Mouse (Mus musculus) v-Abl transformed pro-B cells (cell line): ENCODE results near the gene Tnni3k.

Source experiments
- in situ Hi-C, 2 experiments: fragments of 400-800 bp; cut with MboI; formaldehyde crosslinking; loops; one replicate each; pipeline ENCODE4 v1.15.1; 2025; ENCODE audit not compliant: unreplicated experiment in 2 of 2

Tnni3k gene

DNA sequence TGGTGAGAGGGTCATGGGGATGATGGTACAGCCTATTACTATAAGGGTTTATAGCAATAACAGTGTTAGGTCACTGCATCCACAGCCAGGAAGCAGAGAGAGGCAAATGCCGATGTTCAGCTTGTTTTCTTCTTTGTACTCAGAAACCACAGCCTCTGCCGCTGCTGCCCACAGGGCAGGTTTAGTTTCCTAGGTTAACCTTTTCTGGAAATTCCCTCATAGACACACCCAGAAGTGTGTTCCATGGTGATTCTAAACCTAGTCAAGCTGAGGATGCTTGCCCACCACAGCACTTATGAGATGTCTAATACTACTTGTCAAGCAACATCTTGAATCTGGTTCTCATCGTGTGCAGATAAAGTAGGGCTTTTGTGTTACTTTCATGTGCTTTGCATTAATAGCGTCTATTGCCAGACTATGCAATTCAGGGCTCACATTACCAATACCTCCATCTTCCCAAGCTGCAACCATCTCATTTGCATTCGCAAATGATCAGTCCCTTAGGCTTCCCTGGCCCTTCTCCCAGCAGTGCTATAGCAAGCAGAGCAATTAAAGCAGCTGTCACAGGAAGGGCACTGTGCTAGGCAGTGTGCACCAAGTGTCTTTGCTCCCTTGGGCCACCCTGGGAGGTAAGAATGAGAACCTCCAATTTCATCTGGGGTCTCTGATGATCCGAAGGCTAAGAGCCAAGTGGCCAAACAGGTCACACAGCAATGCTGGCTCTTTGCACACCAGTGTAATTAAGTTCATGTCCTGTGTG lies 276.2 kb downstream of the Tnni3k start:
- in situ Hi-C loops = no loop called here

DNA sequence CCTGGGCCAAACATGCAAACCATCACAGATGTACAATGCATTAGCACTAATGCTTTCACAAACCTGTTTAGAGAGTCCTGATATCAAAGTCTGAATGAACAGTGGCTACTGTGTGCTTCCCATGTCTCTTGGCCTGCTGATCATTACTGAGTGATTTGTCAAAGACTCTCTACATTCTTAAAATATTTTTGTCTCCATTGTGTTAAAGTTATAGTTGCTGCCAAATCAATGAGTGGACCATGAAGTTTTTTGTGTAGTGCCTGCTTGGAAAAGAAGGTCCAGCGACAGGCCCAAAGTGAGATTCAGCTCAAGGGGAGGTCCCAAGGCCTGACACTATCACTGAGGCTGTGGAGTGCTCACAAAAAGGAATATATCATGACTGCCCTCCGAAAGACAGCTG lies 283.6 kb downstream of the Tnni3k start:
- in situ Hi-C loops = no loop called here

DNA sequence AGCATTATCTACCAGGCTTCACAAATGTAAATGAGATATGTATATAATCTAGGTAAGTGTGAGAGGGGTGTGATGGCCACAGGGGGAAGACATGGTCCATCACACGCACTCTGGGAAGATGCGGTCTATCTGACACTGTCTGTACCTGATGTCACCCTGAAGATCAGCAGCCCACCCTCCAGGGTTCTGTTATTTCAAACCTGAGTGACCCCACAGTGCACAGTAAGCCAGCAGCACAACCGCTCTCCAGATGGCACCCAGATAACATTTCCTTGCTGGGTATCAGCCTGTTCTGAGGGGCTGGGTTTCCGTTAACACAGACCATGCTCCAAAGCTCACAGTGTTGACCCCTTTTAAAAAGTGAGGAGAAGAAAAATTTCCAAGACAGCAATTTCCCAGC lies 288.9 kb downstream of the Tnni3k start:
- in situ Hi-C loops = no loop called here

DNA sequence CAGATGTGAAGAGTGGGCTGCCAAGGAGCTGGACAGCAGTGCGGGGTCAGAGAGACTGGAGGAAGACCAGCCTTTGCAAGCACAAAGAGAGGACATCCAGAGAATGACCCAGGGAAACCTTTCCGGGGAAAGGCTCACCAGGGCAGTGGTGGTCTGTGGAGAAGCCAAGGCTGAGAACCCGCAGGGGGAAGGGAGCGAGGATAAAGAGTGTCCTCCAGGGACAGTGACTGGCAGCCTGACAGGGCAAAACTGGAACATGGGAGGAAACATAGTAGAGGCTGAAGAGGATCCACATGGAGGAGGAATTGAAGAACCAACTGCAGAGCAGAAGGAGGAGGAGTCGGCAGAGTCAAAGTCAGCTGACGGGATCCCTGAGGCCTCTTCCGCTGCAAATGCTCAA lies 291.1 kb downstream of the Tnni3k start:
- in situ Hi-C loops = no loop called here

DNA sequence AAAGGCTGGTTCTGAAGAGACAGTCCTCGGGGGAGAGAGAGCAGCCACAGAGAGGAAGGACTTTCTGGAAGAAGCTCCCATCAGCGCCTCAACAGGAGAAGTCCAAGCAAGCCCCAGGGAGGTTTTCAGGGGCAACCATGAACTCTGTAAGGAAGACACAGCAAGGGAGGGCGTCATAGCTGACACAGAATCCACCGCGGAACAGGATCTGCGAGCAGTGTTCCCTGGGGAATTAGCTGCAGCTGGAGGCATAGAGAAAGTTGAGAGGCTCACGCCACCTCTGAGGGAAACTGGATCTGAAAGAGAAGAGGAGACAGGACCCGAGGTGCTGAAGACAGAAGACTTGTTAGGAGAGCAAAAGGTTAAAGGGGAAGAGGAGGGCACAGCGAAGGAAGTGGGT lies 291.8 kb downstream of the Tnni3k start:
- in situ Hi-C loops = no loop called here

DNA sequence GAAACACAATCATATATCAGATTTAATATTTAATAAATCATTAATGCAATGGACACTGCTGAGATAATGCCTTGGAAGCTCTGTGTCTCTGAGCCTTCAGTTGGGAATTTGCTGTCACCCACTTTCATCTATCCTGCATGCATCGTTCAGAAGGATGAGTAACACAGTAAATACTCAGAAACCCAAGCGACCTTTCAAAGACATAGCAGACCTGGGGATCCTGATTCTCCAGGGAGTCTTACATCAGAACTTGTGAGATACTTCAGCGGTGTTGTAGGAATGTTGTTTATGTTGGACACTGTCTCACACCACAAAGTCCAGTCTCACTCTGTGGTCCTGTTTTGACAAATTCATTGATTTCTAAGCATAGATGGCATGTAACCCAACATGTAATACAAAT lies 294.1 kb downstream of the Tnni3k start:
- in situ Hi-C loops = no loop called here

DNA sequence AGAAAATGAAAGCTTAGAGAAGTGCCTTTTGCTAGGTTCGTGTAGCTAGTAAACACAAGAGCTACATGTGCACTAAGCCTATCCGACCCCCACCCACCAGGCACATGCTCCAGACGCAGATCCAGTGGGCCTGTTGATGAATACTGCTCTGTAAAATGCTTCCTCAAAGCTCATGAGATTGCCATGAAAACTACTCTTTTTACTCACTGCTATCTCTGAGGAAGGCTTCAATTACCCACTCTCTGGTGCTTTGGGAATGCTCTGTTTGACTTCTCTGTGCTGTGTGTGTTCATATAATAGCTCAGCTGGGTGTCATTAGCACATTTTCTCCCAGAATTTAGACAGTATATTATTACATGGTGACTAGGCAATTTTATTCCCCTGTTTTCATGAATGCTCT lies 297.1 kb downstream of the Tnni3k start:
- in situ Hi-C loops = no loop called here

DNA sequence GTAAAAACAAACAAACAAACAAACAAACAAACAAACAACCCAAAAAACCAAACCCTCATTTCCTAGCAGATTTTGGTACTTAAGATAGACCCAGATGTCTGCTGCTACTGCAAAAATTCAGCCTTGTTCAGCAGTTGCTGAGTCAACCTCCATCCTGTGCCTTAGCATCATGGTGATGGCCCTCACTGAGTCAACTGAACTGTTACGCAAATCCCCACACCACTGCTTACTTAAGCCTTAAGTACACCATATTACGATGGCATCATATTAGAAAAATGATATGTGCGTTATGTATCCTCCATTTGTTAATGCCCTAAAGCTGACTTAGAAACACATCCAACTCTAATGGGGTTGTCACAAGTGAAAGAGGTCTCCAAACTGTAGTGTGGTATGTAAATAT lies 300.0 kb downstream of the Tnni3k start:
- in situ Hi-C loops = no loop called here

DNA sequence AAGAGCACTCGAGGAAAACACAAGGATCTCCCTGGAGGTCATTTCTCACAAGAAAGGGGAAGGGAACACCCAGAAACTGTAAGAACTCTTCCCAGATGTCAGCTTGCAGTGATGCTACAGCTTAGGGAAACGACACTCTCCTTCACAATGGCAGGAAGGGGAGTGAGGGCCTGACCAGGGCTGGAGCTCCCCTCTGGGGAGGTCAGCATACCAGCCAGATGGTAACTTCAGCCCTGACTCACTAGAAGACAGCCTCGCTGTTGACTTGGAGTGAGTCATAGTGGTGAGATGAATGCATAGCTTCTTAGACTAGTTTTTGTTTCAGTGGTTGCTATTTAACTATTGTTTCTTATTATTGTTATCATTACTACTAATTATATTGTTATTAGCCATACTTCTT lies 300.7 kb downstream of the Tnni3k start:
- in situ Hi-C loops = no loop called here

DNA sequence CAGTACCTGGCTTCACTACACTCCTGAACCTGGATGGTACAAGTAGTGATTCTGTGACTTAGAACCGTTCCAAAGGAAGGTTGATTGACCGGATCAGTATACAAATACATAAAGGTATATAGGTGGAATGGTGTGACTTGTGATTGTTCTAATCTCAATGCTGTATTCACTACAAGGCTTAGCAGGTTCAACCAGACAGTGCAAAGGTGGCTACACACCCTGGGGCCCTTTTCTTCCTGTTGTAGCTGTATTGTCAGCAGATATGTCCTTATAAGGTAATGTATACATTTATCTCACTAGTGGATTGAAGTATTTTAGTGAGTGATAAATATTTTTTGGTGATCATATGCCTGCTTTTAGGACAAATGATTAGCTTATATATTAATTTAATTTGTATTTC lies 310.9 kb downstream of the Tnni3k start:
- in situ Hi-C loops = no loop called here

DNA sequence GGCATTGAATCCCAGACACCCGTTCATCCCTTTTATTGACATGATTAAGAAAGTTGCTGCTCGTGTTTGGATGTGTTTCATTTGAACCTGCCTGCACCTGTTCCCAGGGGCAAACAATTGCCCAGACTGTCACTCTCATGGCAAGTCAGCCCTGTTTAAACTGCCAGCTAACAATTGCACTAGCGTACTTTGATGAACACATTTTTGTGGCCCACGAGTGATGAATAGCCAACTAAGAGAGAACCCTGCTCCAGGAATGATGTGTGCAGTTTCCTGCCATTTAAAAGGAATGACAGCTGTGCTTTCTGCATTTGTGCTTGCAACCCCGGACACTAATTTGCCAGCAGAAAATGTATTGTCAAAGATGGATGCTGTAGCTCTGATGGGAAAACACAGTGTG lies 312.3 kb downstream of the Tnni3k start:
- in situ Hi-C loops = no loop called here

DNA sequence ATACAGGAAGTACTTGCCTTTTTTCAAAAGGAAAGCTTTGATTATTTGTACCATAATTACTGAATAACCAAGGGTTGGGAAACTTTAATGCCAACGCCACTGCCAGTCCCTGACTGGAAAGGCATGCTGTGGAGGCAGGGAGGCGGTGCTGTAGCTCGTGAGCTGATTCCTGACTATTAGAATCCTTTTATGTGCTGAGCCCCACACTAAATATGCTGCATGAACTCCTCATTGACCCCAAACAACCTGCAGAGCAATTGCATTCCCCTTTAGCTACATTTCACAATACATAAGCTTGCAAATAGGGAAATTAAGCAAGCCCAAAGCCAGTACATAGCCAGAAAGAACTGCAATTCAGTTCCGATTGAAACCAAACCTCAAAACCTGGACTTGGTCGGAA lies 313.7 kb downstream of the Tnni3k start:
- in situ Hi-C loops = no loop called here
